Mouse (Mus musculus): ENCODE results near the gene Clec16a.

DNA sequence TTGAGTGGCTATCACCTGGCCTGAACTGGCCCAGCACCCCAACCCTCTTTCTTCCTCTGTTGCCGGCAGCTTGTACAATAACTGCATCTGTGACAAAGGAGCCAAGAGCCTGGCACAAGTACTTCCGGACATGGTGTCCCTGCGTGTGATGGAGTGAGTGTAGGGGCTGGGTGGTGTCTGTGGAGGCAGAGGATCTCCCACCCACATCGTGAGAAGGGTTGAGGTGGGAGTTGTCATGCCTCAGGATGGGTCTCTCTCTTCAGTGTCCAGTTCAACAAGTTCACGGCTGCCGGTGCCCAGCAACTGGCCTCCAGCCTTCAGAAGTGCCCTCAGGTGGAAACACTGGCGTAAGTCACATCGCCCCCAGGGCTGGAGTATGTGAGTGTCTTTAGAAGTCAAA lies 21.5 kb upstream of the Clec16a start:
- no peak for TF ChIP-seq POLR2A (IDR thresholded peaks at IDR 0.05; ENCODE audit: low read depth, low read length)
- no peak for TF ChIP-seq CTCF (IDR thresholded peaks at IDR 0.05; ENCODE audit: borderline replicate concordance, insufficient read depth, low read length)
